Comparison of ENCODE assay signal across 19 mouse cellular contexts in genomic region chr1:141813315-141814158, GRCm38 (mm10).
DNase-seq lines count a peak whose midpoint lies in the region; ATAC-seq and TF ChIP-seq lines count a peak whose summit lies in the region.
"Had no signal": no experiment of that assay in that cellular context is flagged by ENCODE, and none has a peak within 500 bp of the region (broad histone marks: within the 10 kb centered on the region; RNA-seq: fewer than 3 reads in every experiment).

No protein-coding gene starts in this region.

- H3K9me3 ChIP-seq in forebrain, embryonic 14.5 days (replicated peaks; ENCODE audit: control insufficient read depth, low read length) = no peaks in the 10 kb centered on the region
- no peaks in the 10 kb centered on the region for H3K9me3 ChIP-seq in forebrain, embryonic 12.5 days
- no peaks in the 10 kb centered on the region for H3K9me3 ChIP-seq in forebrain, postnatal 0 days (ENCODE audit: low read length)
- H3K9me3 ChIP-seq: embryonic facial prominence, embryonic 13.5 days; heart, embryonic 13.5 days; hindbrain, embryonic 15.5 days had no signal

- no peak overlapping the region for H3K27ac ChIP-seq in forebrain, embryonic 14.5 days (ENCODE audit: low read depth, low read length)
- no peak overlapping the region for H3K27ac ChIP-seq in forebrain, embryonic 12.5 days
- H3K27ac ChIP-seq in forebrain, postnatal 0 days (ENCODE audit: low read depth, low read length) = no peak overlapping the region
- H3K27ac ChIP-seq: embryonic facial prominence, embryonic 13.5 days; heart, embryonic 13.5 days; hindbrain, embryonic 15.5 days had no signal

- TF ChIP-seq POLR2A in brain, embryonic 14.5 days (IDR thresholded peaks at IDR 0.05; ENCODE audit: borderline replicate concordance, extremely low read depth, insufficient read depth, insufficient read length, poor library complexity, severe bottlenecking) = no peak

- no peak overlapping the region for H3K9ac ChIP-seq in forebrain, embryonic 14.5 days (ENCODE audit: low read length)
- no peak overlapping the region for H3K9ac ChIP-seq in forebrain, embryonic 12.5 days
- H3K9ac ChIP-seq in forebrain, postnatal 0 days = no peak overlapping the region
- H3K9ac ChIP-seq: embryonic facial prominence, embryonic 13.5 days; heart, embryonic 13.5 days; hindbrain, embryonic 15.5 days had no signal

- H3K4me1 ChIP-seq in forebrain, embryonic 14.5 days (ENCODE audit: control insufficient read depth, insufficient read depth, low read length) = no peaks in the 10 kb centered on the region
- H3K4me1 ChIP-seq in forebrain, embryonic 12.5 days = no peaks in the 10 kb centered on the region
- no peaks in the 10 kb centered on the region for H3K4me1 ChIP-seq in forebrain, postnatal 0 days (ENCODE audit: insufficient read depth)
- H3K4me1 ChIP-seq: embryonic facial prominence, embryonic 13.5 days; heart, embryonic 13.5 days; hindbrain, embryonic 15.5 days had no signal

- no peak overlapping the region for H3K4me2 ChIP-seq in forebrain, embryonic 14.5 days (ENCODE audit: low read length)
- no peak overlapping the region for H3K4me2 ChIP-seq in forebrain, embryonic 12.5 days
- H3K4me2 ChIP-seq in forebrain, postnatal 0 days (ENCODE audit: low read depth) = no peak overlapping the region
- H3K4me2 ChIP-seq: embryonic facial prominence, embryonic 13.5 days; heart, embryonic 13.5 days; hindbrain, embryonic 15.5 days had no signal

- H3K27me3 ChIP-seq in forebrain, embryonic 14.5 days (replicated peaks; ENCODE audit: control insufficient read depth, insufficient read depth, low read length) = no peaks in the 10 kb centered on the region
- H3K27me3 ChIP-seq in forebrain, embryonic 12.5 days = no peaks in the 10 kb centered on the region
- no peaks in the 10 kb centered on the region for H3K27me3 ChIP-seq in forebrain, postnatal 0 days (ENCODE audit: insufficient read depth, low read length)
- H3K27me3 ChIP-seq: embryonic facial prominence, embryonic 13.5 days; heart, embryonic 13.5 days; hindbrain, embryonic 15.5 days had no signal

- TF ChIP-seq CTCF in brain, embryonic 14.5 days (IDR thresholded peaks at IDR 0.05; ENCODE audit: borderline replicate concordance, extremely low read depth, insufficient read depth, insufficient read length) = no peak
- no peak for TF ChIP-seq CTCF in forebrain, postnatal 0 days (IDR thresholded peaks at IDR 0.05; ENCODE audit: low read depth)

- WGBS in forebrain, embryonic 14.5 days = 80% methylated on average over 1 of the region's 1 CpGs
- 95% methylated on average over 1 of the region's 1 CpGs for WGBS in forebrain, embryonic 12.5 days
- WGBS in forebrain, postnatal 0 days = 70% methylated on average over 1 of the region's 1 CpGs

- no peak for ATAC-seq in forebrain, embryonic 14.5 days
- no peak for ATAC-seq in forebrain, embryonic 12.5 days (ENCODE audit: low FRiP score)
- peak; percentile 85 for ATAC-seq in forebrain, postnatal 0 days
- no peak for ATAC-seq in erythroblast, adult 5-6 weeks (replicated peaks; ENCODE audit: low FRiP score, poor library complexity, severe bottlenecking)
- ATAC-seq: intestine, embryonic 16.5 days had no signal

- no peak overlapping the region for H3K4me3 ChIP-seq in forebrain, embryonic 14.5 days (ENCODE audit: low read depth, low read length)
- no peak overlapping the region for H3K4me3 ChIP-seq in forebrain, embryonic 12.5 days (replicated peaks)
- H3K4me3 ChIP-seq in forebrain, postnatal 0 days (ENCODE audit: low read depth, low read length) = no peak overlapping the region
- H3K4me3 ChIP-seq: embryonic facial prominence, embryonic 13.5 days; heart, embryonic 13.5 days; hindbrain, embryonic 15.5 days had no signal

- peak; percentile 28 for DNase-seq in forebrain, embryonic 14.5 days (ENCODE audit: low spot score)
- peak; percentile 15 for DNase-seq in layer of hippocampus, adult 9-10 months (ENCODE audit: low spot score)
- DNase-seq in layer of hippocampus, postnatal 10 days (ENCODE audit: low spot score in 2 of 2) = no peak
- peak; percentile 28 for DNase-seq in brain, embryonic 14.5 days (ENCODE audit: low read depth)
- peak; percentile 47 for DNase-seq in forebrain, postnatal 0 days
- no peak for DNase-seq in adrenal gland, postnatal 25 days
- DNase-seq: adrenal gland, postnatal 10 days; cerebellum, adult 11 months; cerebellum, adult 8-10 months; cerebellum, postnatal 25 days; gastrocnemius, postnatal 36 days; heart, adult 11 months; heart, postnatal 36 days had no signal

- no peaks in the 10 kb centered on the region for H3K36me3 ChIP-seq in forebrain, embryonic 14.5 days (ENCODE audit: control insufficient read depth, insufficient read depth, low read length)
- no peaks in the 10 kb centered on the region for H3K36me3 ChIP-seq in forebrain, embryonic 12.5 days (replicated peaks)
- no peaks in the 10 kb centered on the region for H3K36me3 ChIP-seq in forebrain, postnatal 0 days (ENCODE audit: insufficient read depth)
- H3K36me3 ChIP-seq: embryonic facial prominence, embryonic 13.5 days; heart, embryonic 13.5 days; hindbrain, embryonic 15.5 days had no signal

Comparison
In these comparisons a context has a peak if more than half of its experiments do, and no peak if none do; other contexts are left out.
1. DNase-seq: peak in forebrain, embryonic 14.5 days (single experiment), layer of hippocampus, adult 9-10 months (single experiment), brain, embryonic 14.5 days (single experiment) and forebrain, postnatal 0 days (single experiment); none in layer of hippocampus, postnatal 10 days (0 of 2) and adrenal gland, postnatal 25 days (single experiment).